Mouse (Mus musculus): ENCODE results near the gene Uchl1. TPM values are rescaled to one million over a fixed set of nuclear protein-coding genes. Genes with fewer than 3 reads are reported as not detected.

The Uchl1 gene
- polyA plus RNA-seq, 2 experiments: 1.1 to 1.5 TPM

DNA sequence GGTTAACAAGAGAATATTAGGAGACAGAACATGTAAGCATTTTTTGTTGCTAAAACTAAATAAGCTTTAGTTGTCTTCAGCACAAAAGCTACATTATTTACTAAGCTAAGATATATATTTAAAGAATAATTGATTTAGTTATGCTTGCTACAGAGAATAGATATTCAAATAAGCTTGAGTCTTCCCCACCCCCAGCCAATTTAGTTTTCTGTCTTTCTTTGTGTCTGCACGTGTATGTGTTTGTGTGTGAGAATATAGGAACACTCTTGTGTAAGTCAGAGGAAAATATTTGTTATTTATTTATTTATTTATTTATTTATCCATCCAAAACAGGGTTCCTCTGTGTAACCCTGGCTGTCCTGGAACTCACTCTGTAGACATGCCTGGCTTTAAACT, 55.4 kb downstream of the Uchl1 start:
- Histone ChIP-seq H3K4me1 (replicated peaks; ENCODE audit: control insufficient read depth in 2 of 2, insufficient read depth in 2 of 2, low read length in 1 of 2) (no peaks in the 10 kb centered on the region), H3K27ac (no peak overlapping the region), H3K9me3 (ENCODE audit: control insufficient read depth, low read length) (no peaks in the 10 kb centered on the region), H3K4me2 (ENCODE audit: low read depth) (no peak overlapping the region), H3K9ac (replicated peaks) (no peak overlapping the region), H3K4me3 (ENCODE audit: insufficient read depth in 1 of 2, low read depth in 2 of 2, low read length in 2 of 2) (no peak overlapping the region), H3K27me3 (ENCODE audit: control insufficient read depth, insufficient read depth, low read length) (no peaks in the 10 kb centered on the region), H3K36me3 (replicated peaks; ENCODE audit: control insufficient read depth, insufficient read depth, low read depth) (no peaks in the 10 kb centered on the region)
- no peak for DNase-seq (ENCODE audit: low read depth in 3 of 3, low spot score in 3 of 3)
- TF ChIP-seq EP300 (IDR thresholded peaks at IDR 0.05; ENCODE audit: low read depth) (no peak), CTCF (IDR thresholded peaks at IDR 0.05; ENCODE audit: low read depth) (no peak)
- ATAC-seq (ENCODE audit: insufficient read depth): no peak
- WGBS (ENCODE audit: insufficient replicate concordance): 59% methylated on average over 1 of the region's 1 CpGs

- Histone ChIP-seq H3K9ac (replicated peaks) (no peak overlapping the region), H3K27me3 (ENCODE audit: control insufficient read depth, insufficient read depth, low read length) (no peaks in the 10 kb centered on the region), H3K4me1 (replicated peaks; ENCODE audit: control insufficient read depth in 2 of 2, insufficient read depth in 2 of 2, low read length in 1 of 2) (no peaks in the 10 kb centered on the region), H3K4me3 (ENCODE audit: insufficient read depth in 1 of 2, low read depth in 2 of 2, low read length in 2 of 2) (no peak overlapping the region), H3K9me3 (ENCODE audit: control insufficient read depth, low read length) (no peaks in the 10 kb centered on the region), H3K36me3 (replicated peaks; ENCODE audit: control insufficient read depth, insufficient read depth, low read depth) (no peaks in the 10 kb centered on the region), H3K4me2 (ENCODE audit: low read depth) (no peak overlapping the region), H3K27ac (no peak overlapping the region)
- 67% methylated on average over 1 of the region's 1 CpGs for WGBS (ENCODE audit: insufficient replicate concordance)
- ATAC-seq (ENCODE audit: insufficient read depth) (no peak), DNase-seq (ENCODE audit: low read depth in 3 of 3, low spot score in 3 of 3) (no peak)
- TF ChIP-seq CTCF (IDR thresholded peaks at IDR 0.05; ENCODE audit: low read depth) (no peak), EP300 (IDR thresholded peaks at IDR 0.05; ENCODE audit: low read depth) (no peak)
Measured at GRCm38 (mm10) chr5:66733556-66733955, 57.7 kb downstream of the Uchl1 start.

Other genes with a start within 250 kb of the Uchl1 start
- gene Apbb2, start 57.3 kb upstream of the Uchl1 start, polyA plus RNA-seq (2012; rRNA removed): 0.62 and 0.92 TPM in 2 replicates
- 2.8 and 3.0 TPM in 2 replicates for gene Apbb2, start 57.3 kb upstream of the Uchl1 start, polyA plus RNA-seq (2014; fragmentation: Nextera tagmentation; extraction: Ambion mirVana)
- 0.29 and 0.54 TPM in 2 replicates for gene Limch1, start 69.7 kb downstream of the Uchl1 start, polyA plus RNA-seq (2012; rRNA removed)
- gene Limch1, start 69.7 kb downstream of the Uchl1 start, polyA plus RNA-seq (2014; fragmentation: Nextera tagmentation; extraction: Ambion mirVana): 1.1 and 1.2 TPM in 2 replicates